7 mouse cellular contexts compared by ENCODE assay signal in genomic region chr6:129256018-129256417, GRCm38 (mm10). TPM values are rescaled to one million over a fixed set of nuclear protein-coding genes. Genes with fewer than 3 reads are reported as not detected.
DNase-seq lines count a peak whose midpoint lies in the region; ATAC-seq and TF ChIP-seq lines count a peak whose summit lies in the region.

No protein-coding gene starts in this region.

- TF ChIP-seq CTCF in intestine, postnatal 0 days (IDR thresholded peaks at IDR 0.05; ENCODE audit: low read depth) = peak; percentile 82
- TF ChIP-seq CTCF in Patski (IDR thresholded peaks at IDR 0.05) = peak; percentile 69

- no peak overlapping the region for H3K4me3 ChIP-seq in intestine, postnatal 0 days (ENCODE audit: low read depth, low read length)
- no peak overlapping the region for H3K4me3 ChIP-seq in intestine, embryonic 15.5 days (replicated peaks)

- H3K27ac ChIP-seq in intestine, postnatal 0 days (ENCODE audit: low read depth, low read length) = no peak overlapping the region
- H3K27ac ChIP-seq in intestine, embryonic 15.5 days = no peak overlapping the region

- 54% methylated on average over 7 of the region's 7 CpGs for WGBS in intestine, postnatal 0 days
- 54% methylated on average over 7 of the region's 7 CpGs for WGBS in intestine, embryonic 15.5 days

- no peak overlapping the region for H3K4me2 ChIP-seq in intestine, postnatal 0 days (replicated peaks; ENCODE audit: low read depth)
- no peak overlapping the region for H3K4me2 ChIP-seq in intestine, embryonic 15.5 days (replicated peaks)

- no peaks in the 10 kb centered on the region for H3K36me3 ChIP-seq in intestine, postnatal 0 days (ENCODE audit: control insufficient read depth, insufficient read depth)
- H3K36me3 ChIP-seq in intestine, embryonic 15.5 days = no peaks in the 10 kb centered on the region

- POLR2A ChIA-PET in Patski (lab: Charles Lee) = no interaction called here

- H3K9ac ChIP-seq in intestine, postnatal 0 days (ENCODE audit: low read depth, low read length) = no peak overlapping the region
- H3K9ac ChIP-seq in intestine, embryonic 15.5 days = no peak overlapping the region

- CTCF ChIA-PET in Patski (lab: Charles Lee) = interaction anchor here (0.9 to 2.6 kb wide), 7 partner anchors 9 to 405 kb away, joined by 3 to 13 read pairs (median 4); partner anchors contain the start of genes Clec2d and Clec2e

- no peak for ATAC-seq in intestine, postnatal 0 days
- no peak for ATAC-seq in intestine, embryonic 15.5 days
- ATAC-seq in CD4-positive, CD25-positive, alpha-beta regulatory T cell, adult 4 months = peak; percentile 63
- ATAC-seq in Patski = peak; percentile 54

- no peak for DNase-seq in Patski (ENCODE audit: low read depth, low spot score)
- DNase-seq in lung, postnatal 36 days = peak; percentile 55
- no peak for DNase-seq in layer of hippocampus, adult 11-12 months (ENCODE audit: low spot score)
- no peak for DNase-seq in frontal cortex, postnatal 10 days (ENCODE audit: low spot score in 2 of 2)

- in situ Hi-C loops in Patski (cut with MboI; ENCODE audit: low pct_unique_long_range_greater_than_20kb) = loop anchor here (5.0 kb wide), 1 partner anchor 106 kb away; no protein-coding TSS in a partner anchor

- H3K9me3 ChIP-seq in intestine, postnatal 0 days (ENCODE audit: control insufficient read depth) = no peaks in the 10 kb centered on the region
- no peaks in the 10 kb centered on the region for H3K9me3 ChIP-seq in intestine, embryonic 15.5 days

- no peaks in the 10 kb centered on the region for H3K4me1 ChIP-seq in intestine, postnatal 0 days (replicated peaks; ENCODE audit: control insufficient read depth, insufficient read depth, low read length)
- H3K4me1 ChIP-seq in intestine, embryonic 15.5 days (replicated peaks) = no peaks in the 10 kb centered on the region

- H3K27me3 ChIP-seq in intestine, postnatal 0 days (replicated peaks; ENCODE audit: control insufficient read depth, insufficient read depth, low read length) = no peaks in the 10 kb centered on the region
- H3K27me3 ChIP-seq in intestine, embryonic 15.5 days (replicated peaks) = no peaks in the 10 kb centered on the region
- peaks cover 11% of the 10 kb centered on the region for H3K27me3 ChIP-seq in Patski

RNA-seq across cellular contexts. Expression of gene Cd69, which starts 19.2 kb away (rescaled TPM):
- polyA plus RNA-seq in intestine, postnatal 0 days (2015; fragmentation: Nextera tagmentation; extraction: Ambion mirVana) = 0.12 and 0.16 TPM in 2 replicates
- polyA plus RNA-seq in intestine, embryonic 15.5 days (2015; fragmentation: Nextera tagmentation; extraction: Ambion mirVana) = 0.19 and 0.28 TPM in 2 replicates
- polyA plus RNA-seq in CD4-positive, CD25-positive, alpha-beta regulatory T cell, adult 4 months (2017; shearing (Covaris generic)) = 100 to 1,000 TPM; 220 to 231 TPM
- polyA plus RNA-seq in Patski (2021) = not detected

Comparison
In these comparisons a context has a peak if more than half of its experiments do, and no peak if none do; other contexts are left out.
1. ATAC-seq: peak in CD4-positive, CD25-positive, alpha-beta regulatory T cell, adult 4 months (single experiment) and Patski (single experiment); none in intestine, postnatal 0 days (single experiment) and intestine, embryonic 15.5 days (single experiment).
2. RNA of gene Cd69, which starts 19.2 kb away (polyA plus RNA-seq): 220 to 231 TPM in CD4-positive, CD25-positive, alpha-beta regulatory T cell, adult 4 months; 0.19 to 0.28 TPM in intestine, embryonic 15.5 days, 0.12 to 0.16 TPM in intestine, postnatal 0 days and not detected in Patski (single experiment); every median in the first group is over 100 times any median in the second.